Mouse (Mus musculus) ES-CJ7 (cell line): ENCODE results near the gene Kcnmb1.

Source experiments
- DNase-seq: peaks from one replicate; pipeline ENCODE4 v3.0.0; 2011; ENCODE audit warnings: low read depth, low spot score

Gene Kcnmb1

DNA sequence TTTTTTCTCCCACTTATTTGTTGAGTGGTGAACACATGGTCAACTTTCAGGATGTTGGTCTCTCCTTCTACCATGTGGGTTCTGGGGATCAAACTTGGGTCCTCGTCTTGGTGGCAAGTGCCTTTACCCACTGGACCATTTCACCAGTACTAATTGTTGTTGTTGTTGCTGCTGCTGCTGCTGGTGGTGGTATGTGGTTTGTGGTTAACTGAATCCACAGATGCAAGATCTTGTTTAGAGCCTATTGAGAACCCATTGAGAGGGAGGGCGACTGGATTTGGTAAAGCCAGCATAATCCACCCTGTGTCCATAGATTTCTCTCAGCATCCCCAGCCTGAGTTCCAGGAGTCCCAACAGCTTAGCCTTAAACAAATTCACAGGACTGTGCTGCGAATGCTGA lies 37.6 kb downstream of the Kcnmb1 start:
- DNase-seq = no peak

GRCm38 (mm10) chr11:34001938-34002592 lies 39.3 kb downstream of the Kcnmb1 start:
- DNase-seq = peak; percentile 53

DNA sequence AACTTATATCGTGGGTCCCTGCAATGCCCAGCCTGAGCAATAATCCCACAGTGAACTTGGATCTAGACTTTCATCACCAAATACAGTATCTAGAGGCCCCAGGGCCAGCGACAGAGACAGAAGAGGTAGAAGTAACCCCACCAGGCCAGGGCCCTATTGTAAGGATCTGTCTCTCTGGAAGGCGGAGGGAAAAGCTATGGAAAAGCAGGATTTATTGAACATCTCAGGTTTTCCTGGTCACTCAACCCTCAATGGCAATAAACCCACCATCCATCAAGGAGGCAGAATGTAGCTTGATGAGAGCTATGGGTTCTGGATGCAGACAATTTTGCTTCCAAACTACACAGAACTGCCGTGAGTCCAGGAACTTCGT lies 39.8 kb downstream of the Kcnmb1 start:
- no peak for DNase-seq

- DNase-seq = no peak
Observed at GRCm38 (mm10) chr11:34007616-34008015, 44.8 kb downstream of the Kcnmb1 start.

DNA sequence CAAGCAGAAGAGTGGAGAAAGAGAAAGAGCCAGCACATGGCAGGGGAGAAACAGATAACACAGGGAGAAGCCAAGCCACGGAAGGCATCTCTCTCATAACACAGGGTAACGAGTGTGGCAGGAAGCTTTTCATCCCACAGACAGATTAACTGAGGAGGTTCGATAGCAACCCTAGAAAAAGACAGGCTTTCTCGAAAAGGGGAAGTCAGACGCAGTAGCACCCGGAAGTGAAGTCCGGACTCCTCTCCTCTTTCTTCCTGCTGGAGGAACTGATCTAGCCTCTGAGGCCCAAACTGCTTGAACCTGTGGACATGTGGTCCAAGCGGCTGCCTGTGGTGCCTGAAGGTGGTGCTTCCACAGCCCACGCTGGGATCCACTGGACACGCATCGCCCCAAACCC lies 45.4 kb downstream of the Kcnmb1 start:
- DNase-seq = no peak

DNA sequence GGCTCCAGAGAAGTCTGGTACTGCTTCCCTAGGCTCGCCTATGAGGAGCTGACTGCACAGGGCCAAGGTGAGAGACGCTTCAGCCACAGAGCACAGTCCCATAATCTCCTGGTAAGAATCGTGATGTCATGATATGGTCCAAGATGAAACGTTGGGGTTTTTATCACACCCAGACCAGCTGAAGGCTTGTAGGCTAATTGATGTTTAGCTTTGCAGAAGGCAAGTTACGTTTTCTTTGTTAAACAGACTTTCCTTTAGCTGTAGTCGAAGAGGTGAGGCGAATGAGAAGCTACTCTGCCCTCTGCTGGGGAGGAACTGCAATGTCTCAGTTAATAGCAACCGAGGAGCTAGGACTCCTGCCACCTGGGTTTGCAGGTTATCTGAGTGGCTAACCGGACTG lies 45.9 kb downstream of the Kcnmb1 start:
- DNase-seq = peak; percentile 67

DNA sequence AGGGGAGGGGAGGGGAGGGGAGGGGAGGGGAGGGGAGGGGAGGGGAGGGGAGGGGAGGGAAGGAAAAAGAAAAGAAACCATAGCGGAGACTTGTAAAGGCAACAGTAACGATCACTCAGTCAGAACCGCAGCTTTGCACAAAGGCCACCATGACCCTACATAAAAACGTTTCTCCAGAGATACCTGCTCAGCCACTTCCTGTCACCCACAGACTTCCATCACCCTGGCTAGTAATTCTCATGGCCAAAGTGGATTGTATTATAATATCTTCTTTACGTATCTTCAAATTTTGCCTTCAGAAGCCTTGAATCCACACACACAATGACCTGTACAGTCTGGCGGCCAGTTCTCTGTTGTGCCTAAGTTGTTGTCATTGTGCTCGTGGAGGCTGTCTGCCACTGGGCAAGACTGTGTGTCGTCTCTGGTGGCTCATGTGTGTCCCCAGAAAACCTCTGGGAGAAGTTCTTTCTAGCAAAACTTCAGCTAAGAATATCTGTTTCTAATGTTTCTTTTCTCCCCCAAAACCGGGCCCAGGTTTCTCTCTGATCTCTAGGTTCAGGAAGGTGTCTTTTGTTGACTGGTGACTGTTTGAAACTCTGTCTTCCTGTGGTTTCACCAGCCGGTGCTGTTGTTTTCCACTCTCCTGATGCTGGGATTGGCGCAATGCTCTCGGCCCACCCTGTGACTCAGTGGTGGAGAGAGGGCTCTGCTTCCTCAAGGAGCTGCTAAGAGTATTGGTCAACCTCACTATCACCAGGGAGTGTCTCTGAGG lies 46.7 kb downstream of the Kcnmb1 start:
- no peak for DNase-seq

- peak; percentile 38 for DNase-seq
Observed at GRCm38 (mm10) chr11:34010133-34010858, 47.5 kb downstream of the Kcnmb1 start.

- DNase-seq = no peak
Observed at GRCm38 (mm10) chr11:34010859-34011172, 48.0 kb downstream of the Kcnmb1 start.

GRCm38 (mm10) chr11:34012007-34012652 lies 49.3 kb downstream of the Kcnmb1 start:
- no peak for DNase-seq
